Mouse (Mus musculus) heart, postnatal 0 days (tissue): Measurements from ENCODE around the gene Thada.

Experiments
- CTCF ChIP-seq: IDR thresholded peaks from 2 replicates; pipeline ENCODE4 v1.5.1; 2016; ENCODE audit warnings: antibody characterized with exemption, control low read depth, low read depth
- EP300 ChIP-seq: IDR thresholded peaks from 2 replicates; pipeline ENCODE4 v1.6.1; 2016; ENCODE audit warnings: antibody characterized with exemption, low read depth

- TF ChIP-seq CTCF (no peak), EP300 (no peak)
These were observed 31.0 kb upstream of the Thada start for GRCm38 (mm10) chr17:84497026-84497425.
